Mouse (Mus musculus): ENCODE results near the gene Nsfl1c. TPM values are rescaled to one million over a fixed set of nuclear protein-coding genes. Genes with fewer than 3 reads are reported as not detected.

The Nsfl1c gene
- 20.6 and 24.8 TPM in 2 replicates for polyA plus RNA-seq (2012; rRNA removed; ENCODE audit: low replicate concordance)

GRCm38 (mm10) chr2:151494035-151494803 is at the start of gene Nsfl1c:
Nsfl1c (plus strand) TSS chr2:151494182.

GRCm38 (mm10) chr2:151476053-151476452 is 17.9 kb upstream of the Nsfl1c start, which contains the start of gene 4921509C19Rik:
4921509C19Rik (minus strand) TSS chr2:151476153.

DNA sequence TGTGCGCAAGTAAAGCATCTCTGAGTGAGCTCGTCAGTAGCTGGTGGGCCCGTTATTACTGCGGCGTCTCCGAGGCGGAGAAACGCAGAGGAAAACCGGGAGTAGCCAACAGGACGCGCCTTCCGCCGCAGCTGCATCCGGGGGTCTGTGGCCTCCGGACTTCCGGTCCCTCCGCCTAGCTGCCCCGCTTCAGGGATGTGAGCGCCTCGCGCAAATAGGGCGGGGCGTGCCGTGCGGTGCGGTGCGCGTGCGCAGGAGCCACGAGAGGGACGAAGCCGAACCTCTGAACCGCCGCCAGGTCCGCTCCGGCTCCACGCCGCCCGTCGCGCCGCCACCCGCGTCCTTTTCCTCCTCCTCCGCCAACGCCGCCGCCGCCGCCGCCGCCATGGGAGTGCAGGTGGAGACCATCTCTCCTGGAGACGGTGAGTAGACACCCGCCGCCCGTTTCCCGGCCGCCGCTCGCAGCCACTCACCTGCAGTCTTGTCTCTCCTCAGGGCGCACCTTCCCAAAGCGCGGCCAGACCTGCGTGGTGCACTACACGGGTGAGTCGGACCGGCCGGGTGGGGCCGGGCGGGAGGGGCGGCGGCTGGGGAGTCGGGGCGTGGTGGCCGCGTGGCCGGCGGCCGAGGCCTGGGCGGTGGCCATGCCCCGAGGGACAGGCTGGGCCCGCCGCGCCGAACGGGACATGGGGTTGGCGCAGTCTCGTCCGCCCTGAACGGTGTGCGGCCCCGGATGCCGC is 48.5 kb downstream of the Nsfl1c start, which contains the start of gene Fkbp1a:
Gene Fkbp1a (plus strand): TSS at position 161 of the 740 bp plus-strand sequence.

Other genes starting within 250 kb of the Nsfl1c start
- not detected in 2 replicates for gene 4921509C19Rik, start 18.0 kb upstream of the Nsfl1c start, polyA plus RNA-seq (2012; rRNA removed; ENCODE audit: low replicate concordance)
- 76.4 and 84.7 TPM in 2 replicates for gene Fkbp1a, start 48.3 kb downstream of the Nsfl1c start, polyA plus RNA-seq (2012; rRNA removed; ENCODE audit: low replicate concordance)
- gene Sdcbp2, start 78.4 kb downstream of the Nsfl1c start, polyA plus RNA-seq (2012; rRNA removed; ENCODE audit: low replicate concordance) = 132 and 142 TPM in 2 replicates
- gene Snph, start 138.4 kb downstream of the Nsfl1c start, polyA plus RNA-seq (2012; rRNA removed; ENCODE audit: low replicate concordance) = 10.7 and 15.3 TPM in 2 replicates
- not detected in 2 replicates for gene Rad21l, start 174.4 kb downstream of the Nsfl1c start, polyA plus RNA-seq (2012; rRNA removed; ENCODE audit: low replicate concordance)
- not detected in 2 replicates for gene Tmem74b, start 207.8 kb downstream of the Nsfl1c start, polyA plus RNA-seq (2012; rRNA removed; ENCODE audit: low replicate concordance)